In the genomic region with DNA sequence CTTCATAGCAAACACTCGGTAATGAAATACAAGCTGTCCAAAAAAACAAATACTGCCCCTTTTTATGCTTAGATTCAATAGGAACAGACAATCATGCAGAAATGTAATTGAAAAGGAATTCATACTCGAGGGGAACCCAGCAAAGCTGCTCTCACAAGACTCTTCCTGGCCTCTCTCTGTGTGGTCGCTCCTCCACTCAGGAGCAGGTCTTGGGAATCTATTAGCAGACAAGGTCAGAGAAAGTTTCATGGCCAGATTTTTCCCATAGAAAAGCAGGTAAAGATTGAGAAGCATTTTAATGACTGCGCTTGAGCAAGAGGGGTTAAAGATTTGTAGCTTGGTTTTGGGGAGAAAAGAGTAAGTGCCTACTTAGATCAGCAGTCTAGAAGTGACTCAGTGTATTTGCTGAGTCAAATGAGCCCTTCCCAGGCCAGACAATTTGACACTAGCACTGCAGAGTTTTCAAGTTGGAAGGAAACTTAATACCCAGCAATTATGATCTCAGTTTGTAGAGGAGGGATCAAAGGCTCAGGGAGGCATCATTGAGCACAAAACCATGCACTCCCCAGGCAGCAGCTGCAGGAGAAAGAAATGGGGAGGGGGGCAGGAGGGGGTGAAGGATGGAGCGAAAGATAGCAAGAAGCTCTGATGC, we compare ENCODE assay signal across 15 mouse cellular contexts. TPM values are rescaled to one million over a fixed set of nuclear protein-coding genes. Genes with fewer than 3 reads are reported as not detected.
DNase-seq lines count a peak whose midpoint lies in the region; ATAC-seq and TF ChIP-seq lines count a peak whose summit lies in the region.
"Had no signal": no experiment of that assay in that cellular context is flagged by ENCODE, and none has a peak within 500 bp of the region (broad histone marks: within the 10 kb centered on the region; RNA-seq: fewer than 3 reads in every experiment).

No protein-coding gene starts in this region.

- 58% methylated on average over 5 of the region's 5 CpGs for WGBS in hindbrain, embryonic 10.5 days
- WGBS in hindbrain, embryonic 16.5 days = 66% methylated on average over 5 of the region's 5 CpGs
- 34% methylated on average over 5 of the region's 5 CpGs for WGBS in embryonic facial prominence, embryonic 11.5 days
- 28% methylated on average over 5 of the region's 5 CpGs for WGBS in limb, embryonic 14.5 days

- no peak for TF ChIP-seq POLR2A in CH12.LX (IDR thresholded peaks at IDR 0.05; ENCODE audit: low read depth, low read length)
- TF ChIP-seq POLR2A in limb, embryonic 14.5 days (IDR thresholded peaks at IDR 0.05; ENCODE audit: borderline replicate concordance, extremely low read depth, insufficient read depth, insufficient read length) = no peak

- H3K27ac ChIP-seq in hindbrain, embryonic 10.5 days = no peak overlapping the region
- H3K27ac ChIP-seq in hindbrain, embryonic 16.5 days (ENCODE audit: low read depth, low read length) = no peak overlapping the region
- H3K27ac ChIP-seq in CH12.LX (ENCODE audit: insufficient read depth, low read depth) = no peak overlapping the region
- H3K27ac ChIP-seq in embryonic facial prominence, embryonic 11.5 days (replicated peaks; ENCODE audit: low read depth, low read length) = 0 out of 2 replicates have a peak overlapping the region, but pooled peaks have one; percentile 5
- no peak overlapping the region for H3K27ac ChIP-seq in limb, embryonic 14.5 days (replicated peaks; ENCODE audit: low read depth, low read length)
- H3K27ac ChIP-seq: forebrain, embryonic 13.5 days; layer of hippocampus, adult 2 months; liver, embryonic 14.5 days had no signal

- H3K4me3 ChIP-seq in hindbrain, embryonic 10.5 days = no peak overlapping the region
- no peak overlapping the region for H3K4me3 ChIP-seq in hindbrain, embryonic 16.5 days (ENCODE audit: low read length)
- no peak overlapping the region for H3K4me3 ChIP-seq in CH12.LX (replicated peaks in 1 of 3; ENCODE audit: low read depth in 2 of 3, low read length in 2 of 3, poor library complexity in 1 of 3)
- no peak overlapping the region for H3K4me3 ChIP-seq in embryonic facial prominence, embryonic 11.5 days (ENCODE audit: low read depth, low read length)
- no peak overlapping the region for H3K4me3 ChIP-seq in limb, embryonic 14.5 days (replicated peaks; ENCODE audit: low read length)
- H3K4me3 ChIP-seq: forebrain, embryonic 13.5 days; layer of hippocampus, adult 2 months had no signal

- dilution Hi-C loops in CH12.LX (cut with MboI; ENCODE audit: extremely low pct_ligation_motif_present, extremely low pct_unique_long_range_greater_than_20kb, low sequenced_read_pairs) = no loop called here

- peaks cover 25% of the 10 kb centered on the region for H3K4me1 ChIP-seq in hindbrain, embryonic 10.5 days (replicated peaks)
- no peaks in the 10 kb centered on the region for H3K4me1 ChIP-seq in hindbrain, embryonic 16.5 days (ENCODE audit: control insufficient read depth, insufficient read depth, low read depth, low read length)
- H3K4me1 ChIP-seq in CH12.LX (ENCODE audit: control insufficient read depth in 1 of 2, insufficient read depth in 2 of 2) = no peaks in the 10 kb centered on the region
- peaks cover 3% of the 10 kb centered on the region; the same call in 1 of the 2 replicates for H3K4me1 ChIP-seq in embryonic facial prominence, embryonic 11.5 days (ENCODE audit: control insufficient read depth, insufficient read depth, low read length)
- H3K4me1 ChIP-seq in limb, embryonic 14.5 days (ENCODE audit: control insufficient read depth, insufficient read depth, low read length) = peaks cover 10% of the 10 kb centered on the region
- H3K4me1 ChIP-seq: forebrain, embryonic 13.5 days had no signal

- H3K79me2 ChIP-seq in CH12.LX (replicated peaks; ENCODE audit: control insufficient read depth, extremely low read depth, insufficient read depth, poor library complexity, severe bottlenecking) = no peaks in the 10 kb centered on the region

- H3K9ac ChIP-seq in hindbrain, embryonic 16.5 days (ENCODE audit: low read depth, low read length) = no peak overlapping the region
- no peak overlapping the region for H3K9ac ChIP-seq in CH12.LX (ENCODE audit: insufficient read depth, low read depth)
- no peak overlapping the region for H3K9ac ChIP-seq in embryonic facial prominence, embryonic 11.5 days (replicated peaks; ENCODE audit: low read length)
- H3K9ac ChIP-seq in limb, embryonic 14.5 days (ENCODE audit: low read depth, low read length, severe bottlenecking) = no peak overlapping the region
- H3K9ac ChIP-seq: forebrain, embryonic 13.5 days; liver, embryonic 14.5 days had no signal

- in situ Hi-C loops in CH12.LX (cut with MboI; ENCODE audit: low pct_ligation_motif_present, low pct_unique_long_range_greater_than_20kb, low sequenced_read_pairs) = no loop called here

- TF ChIP-seq EP300 in CH12.LX (IDR thresholded peaks at IDR 0.05; ENCODE audit: low read length) = peak; percentile 30; the same call in 1 of the 2 replicates

- no peak for TF ChIP-seq CTCF in CH12.LX (conservative IDR thresholded peaks at IDR 0.05 in 1 of 2, IDR thresholded peaks at IDR 0.05 in 1 of 2; ENCODE audit: low read depth in 2 of 2, low read length in 2 of 2)

- H3K36me3 ChIP-seq in hindbrain, embryonic 10.5 days = no peaks in the 10 kb centered on the region
- H3K36me3 ChIP-seq in hindbrain, embryonic 16.5 days (ENCODE audit: control insufficient read depth, insufficient read depth, low read length) = no peaks in the 10 kb centered on the region
- H3K36me3 ChIP-seq in CH12.LX (replicated peaks in 1 of 2; ENCODE audit: control insufficient read depth in 1 of 2, insufficient read depth in 1 of 2, low read length in 1 of 2) = no peaks in the 10 kb centered on the region
- H3K36me3 ChIP-seq in embryonic facial prominence, embryonic 11.5 days (replicated peaks; ENCODE audit: control insufficient read depth, insufficient read depth, low read depth, low read length) = no peaks in the 10 kb centered on the region
- H3K36me3 ChIP-seq in limb, embryonic 14.5 days (ENCODE audit: control insufficient read depth, insufficient read depth, low read length) = no peaks in the 10 kb centered on the region

- peaks cover 3% of the 10 kb centered on the region; the same call in 1 of the 2 replicates for H3K27me3 ChIP-seq in hindbrain, embryonic 10.5 days (ENCODE audit: insufficient read depth, poor library complexity, severe bottlenecking)
- H3K27me3 ChIP-seq in hindbrain, embryonic 16.5 days (replicated peaks; ENCODE audit: control insufficient read depth, insufficient read depth, low read length) = no peaks in the 10 kb centered on the region
- H3K27me3 ChIP-seq in CH12.LX (replicated peaks) = no peaks in the 10 kb centered on the region
- H3K27me3 ChIP-seq in embryonic facial prominence, embryonic 11.5 days (ENCODE audit: control insufficient read depth, insufficient read depth, low read length) = no peaks in the 10 kb centered on the region
- H3K27me3 ChIP-seq in limb, embryonic 14.5 days (ENCODE audit: control insufficient read depth, insufficient read depth, low read length) = no peaks in the 10 kb centered on the region
- H3K27me3 ChIP-seq: forebrain, embryonic 13.5 days had no signal

- ATAC-seq in hindbrain, embryonic 16.5 days = no peak
- peak; percentile 71; the same call in 1 of the 2 replicates for ATAC-seq in embryonic facial prominence, embryonic 11.5 days (replicated peaks; ENCODE audit: insufficient number of reproducible peaks, low FRiP score, low TSS enrichment, low read depth)
- ATAC-seq in limb, embryonic 14.5 days (ENCODE audit: low FRiP score, low read depth) = peak; percentile 44; the same call in 1 of the 2 replicates
- ATAC-seq: forebrain, embryonic 13.5 days had no signal

- no peak for TF ChIP-seq RAD21 in CH12.LX (IDR thresholded peaks at IDR 0.05; ENCODE audit: low read depth, low read length)

- no peak overlapping the region for H3K4me2 ChIP-seq in hindbrain, embryonic 16.5 days (ENCODE audit: low read length)
- no peak overlapping the region for H3K4me2 ChIP-seq in CH12.LX (ENCODE audit: insufficient read depth, low read depth, poor library complexity, severe bottlenecking)
- no peak overlapping the region for H3K4me2 ChIP-seq in embryonic facial prominence, embryonic 11.5 days (ENCODE audit: low read depth, low read length)
- H3K4me2 ChIP-seq in limb, embryonic 14.5 days (replicated peaks; ENCODE audit: low read depth, low read length, severe bottlenecking) = no peak overlapping the region
- H3K4me2 ChIP-seq: forebrain, embryonic 13.5 days had no signal

- peak; percentile 11 for DNase-seq in hindbrain, embryonic 10.5 days (ENCODE audit: low spot score)
- DNase-seq in CH12.LX (ENCODE audit: extremely low read depth) = peak; percentile 11
- peak; percentile 77 for DNase-seq in embryonic facial prominence, embryonic 11.5 days (ENCODE audit: low spot score)
- DNase-seq in limb, embryonic 14.5 days (ENCODE audit: low spot score) = no peak
- no peak for DNase-seq in adrenal gland, adult 8-10 months
- DNase-seq in yolk sac, embryonic 10.5 days (ENCODE audit: low spot score) = no peak
- no peak for DNase-seq in adrenal gland, adult 2 months
- DNase-seq: B cell, adult 2 months; heart, postnatal 36 days; right cerebral cortex, postnatal 25 days had no signal

- H3K9me3 ChIP-seq in hindbrain, embryonic 10.5 days = no peaks in the 10 kb centered on the region
- H3K9me3 ChIP-seq in hindbrain, embryonic 16.5 days (ENCODE audit: control insufficient read depth, low read length) = no peaks in the 10 kb centered on the region
- H3K9me3 ChIP-seq in CH12.LX (replicated peaks; ENCODE audit: low read length) = no peaks in the 10 kb centered on the region
- H3K9me3 ChIP-seq in embryonic facial prominence, embryonic 11.5 days (replicated peaks; ENCODE audit: control insufficient read depth, low read length) = no peaks in the 10 kb centered on the region
- no peaks in the 10 kb centered on the region for H3K9me3 ChIP-seq in limb, embryonic 14.5 days (ENCODE audit: control insufficient read depth, low read length)
- H3K9me3 ChIP-seq: forebrain, embryonic 13.5 days had no signal

TF ChIP-seq in CH12.LX, 34 proteins besides CTCF, POLR2A, EP300 and RAD21 (continues in another document):
- TF ChIP-seq RCOR1 (conservative IDR thresholded peaks at IDR 0.05; ENCODE audit: low read depth, low read length) = 0 out of 2 replicates have a peak, but pooled peaks have one; percentile 30
- no peak for TF ChIP-seq SMC3 (IDR thresholded peaks at IDR 0.05; ENCODE audit: low read depth, low read length)

RNA-seq across cellular contexts. Expression of a gene that starts 24.1 kb away (rescaled TPM):
- 1.9 and 3.0 TPM in 2 replicates for polyA plus RNA-seq in hindbrain, embryonic 10.5 days (2016; fragmentation: Nextera tagmentation; extraction: Ambion mirVana)
- polyA plus RNA-seq in hindbrain, embryonic 16.5 days (2015; fragmentation: Nextera tagmentation; extraction: Ambion mirVana) = 7.3 and 9.0 TPM in 2 replicates
- not detected in 2 replicates for total RNA-seq in CH12.LX (2012; rRNA removed)
- total RNA-seq in CH12.LX (2014; rRNA removed) = not detected in 2 replicates
- polyA plus RNA-seq in CH12.LX (2012; ENCODE audit: insufficient read length, low read depth) = not detected in 2 replicates
- 7.2 and 7.7 TPM in 2 replicates for polyA plus RNA-seq in embryonic facial prominence, embryonic 11.5 days (2014; fragmentation: Nextera tagmentation; extraction: Ambion mirVana)
- polyA plus RNA-seq in limb, embryonic 14.5 days (2012; rRNA removed) = 1.8 and 2.6 TPM in 2 replicates
- 2.5 and 2.7 TPM in 2 replicates for polyA plus RNA-seq in limb, embryonic 14.5 days (2014; fragmentation: Nextera tagmentation; extraction: Ambion mirVana)
- 10 to 100 TPM; 35.6 to 48.3 (median 38.9) TPM for total RNA-seq in adrenal gland, adult 8-10 months (2022)
- 10 to 100 TPM; 29.6 to 46.6 TPM for total RNA-seq in adrenal gland, adult 2 months (2021)
- polyA plus RNA-seq in adrenal gland, adult 2 months (2012; rRNA removed) = 34.6 and 43.2 TPM in 2 replicates
- total RNA-seq: neutrophil, adult 5-6 weeks had no signal

Comparison
In these comparisons a context has a peak if more than half of its experiments do, and no peak if none do; other contexts are left out.
1. DNase-seq: peak in hindbrain, embryonic 10.5 days (single experiment), CH12.LX (single experiment) and embryonic facial prominence, embryonic 11.5 days (single experiment); none in limb, embryonic 14.5 days (single experiment), adrenal gland, adult 8-10 months (single experiment), yolk sac, embryonic 10.5 days (single experiment) and adrenal gland, adult 2 months (single experiment).